Mouse (Mus musculus) NIH3T3 (cell line): Measurements from ENCODE around the gene Trpm3.

Experiments
- DNase-seq: peaks from one replicate; pipeline ENCODE4 v3.0.0-alpha.2; 2012; ENCODE audit warnings: low read depth

The Trpm3 gene

GRCm38 (mm10) chr19:22925284-22925683 lies 786.4 kb downstream of the Trpm3 start:
- no peak for DNase-seq

GRCm38 (mm10) chr19:22926753-22927152 lies 787.9 kb downstream of the Trpm3 start:
- DNase-seq, result peak; percentile 32

GRCm38 (mm10) chr19:22928366-22928765 lies 789.5 kb downstream of the Trpm3 start:
- no peak for DNase-seq

GRCm38 (mm10) chr19:22929768-22930167 lies 790.9 kb downstream of the Trpm3 start:
- DNase-seq, result no peak

GRCm38 (mm10) chr19:22930368-22930834 lies 791.6 kb downstream of the Trpm3 start:
- DNase-seq, result peak; percentile 87

- no peak for DNase-seq
Measured at GRCm38 (mm10) chr19:22931006-22931405, 792.2 kb downstream of the Trpm3 start.

GRCm38 (mm10) chr19:22935067-22935466 lies 796.2 kb downstream of the Trpm3 start:
- DNase-seq, result no peak

GRCm38 (mm10) chr19:22938848-22939724 lies 800.2 kb downstream of the Trpm3 start:
- no peak for DNase-seq

GRCm38 (mm10) chr19:22939836-22940235 lies 801.0 kb downstream of the Trpm3 start:
- DNase-seq, result no peak

- DNase-seq, result peak; percentile 83
Measured at GRCm38 (mm10) chr19:22940487-22940886, 801.6 kb downstream of the Trpm3 start.

- no peak for DNase-seq
Measured at GRCm38 (mm10) chr19:22940956-22941355, 802.1 kb downstream of the Trpm3 start.

- DNase-seq, result peak; percentile 59
Measured at GRCm38 (mm10) chr19:22952480-22952879, 813.6 kb downstream of the Trpm3 start.

- DNase-seq, result no peak
Measured at GRCm38 (mm10) chr19:22953191-22953590, 814.3 kb downstream of the Trpm3 start.

- no peak for DNase-seq
Measured at GRCm38 (mm10) chr19:22958414-22958813, 819.6 kb downstream of the Trpm3 start.

- DNase-seq, result no peak
Measured at GRCm38 (mm10) chr19:22960450-22961265, 821.8 kb downstream of the Trpm3 start.

- no peak for DNase-seq
Measured at GRCm38 (mm10) chr19:22962001-22962708, 823.3 kb downstream of the Trpm3 start.

GRCm38 (mm10) chr19:22962731-22963130 lies 823.9 kb downstream of the Trpm3 start:
- DNase-seq, result no peak

GRCm38 (mm10) chr19:22963726-22964398 lies 825.0 kb downstream of the Trpm3 start:
- no peak for DNase-seq

GRCm38 (mm10) chr19:22965470-22965869 lies 826.6 kb downstream of the Trpm3 start:
- DNase-seq, result no peak

GRCm38 (mm10) chr19:22973294-22973693 lies 834.4 kb downstream of the Trpm3 start:
- no peak for DNase-seq

- DNase-seq, result no peak
Measured at GRCm38 (mm10) chr19:22973727-22974126, 834.9 kb downstream of the Trpm3 start.

GRCm38 (mm10) chr19:22975801-22976200 lies 837.0 kb downstream of the Trpm3 start:
- DNase-seq, result no peak
